Mouse (Mus musculus) hindlimb bud, embryonic 11.5 days (tissue): ENCODE measurements at regions not wholly inside any gene's neighbourhood (a gene's known extent, or its start where the extent isn't known, plus 50 kb on each side); places are given as distances from the start of the nearest gene placed in this dataset.

Experiments used
- DNase-seq: peaks from one replicate; pipeline ENCODE4 v3.0.0-alpha.2; 2012; ENCODE audit warnings: low read depth, low spot score; ENCODE audit errors: extremely low spot score

- DNase-seq, result no peak
These were observed 185.2 kb upstream of the Jag1 start for GRCm38 (mm10) chr2:137301474-137302267.

GRCm38 (mm10) chr2:137289231-137289630 lies 172.8 kb upstream of the Jag1 start:
- DNase-seq, result no peak

GRCm38 (mm10) chr2:137271575-137272180 lies 155.2 kb upstream of the Jag1 start:
- no peak for DNase-seq

- DNase-seq, result no peak
These were observed 146.5 kb upstream of the Jag1 start for GRCm38 (mm10) chr2:137262911-137263310.

- no peak for DNase-seq
These were observed 141.5 kb upstream of the Jag1 start for GRCm38 (mm10) chr2:137257847-137258515.

GRCm38 (mm10) chr2:137247931-137248330 lies 131.5 kb upstream of the Jag1 start:
- DNase-seq, result peak; percentile 85

GRCm38 (mm10) chr2:137244370-137244769 lies 127.9 kb upstream of the Jag1 start:
- no peak for DNase-seq

- DNase-seq, result no peak
These were observed 127.5 kb upstream of the Jag1 start for GRCm38 (mm10) chr2:137243914-137244313.

- no peak for DNase-seq
These were observed 120.5 kb upstream of the Jag1 start for GRCm38 (mm10) chr2:137236961-137237360.

GRCm38 (mm10) chr2:137233936-137234335 lies 117.5 kb upstream of the Jag1 start:
- no peak for DNase-seq

- no peak for DNase-seq
These were observed 114.7 kb upstream of the Jag1 start for GRCm38 (mm10) chr2:137231161-137231560.

GRCm38 (mm10) chr2:137229422-137230069 lies 113.1 kb upstream of the Jag1 start:
- no peak for DNase-seq

GRCm38 (mm10) chr2:137227495-137227894 lies 111.1 kb upstream of the Jag1 start:
- DNase-seq, result no peak

GRCm38 (mm10) chr2:137224702-137225552 lies 108.5 kb upstream of the Jag1 start:
- no peak for DNase-seq

GRCm38 (mm10) chr2:137215697-137216096 lies 99.3 kb upstream of the Jag1 start:
- no peak for DNase-seq

- no peak for DNase-seq
These were observed 91.4 kb upstream of the Jag1 start for GRCm38 (mm10) chr2:137207846-137208245.

GRCm38 (mm10) chr2:137204274-137204850 lies 87.9 kb upstream of the Jag1 start:
- DNase-seq, result no peak

- DNase-seq, result no peak
These were observed 83.7 kb upstream of the Jag1 start for GRCm38 (mm10) chr2:137200101-137200500.

GRCm38 (mm10) chr2:137192183-137192582 lies 75.7 kb upstream of the Jag1 start:
- DNase-seq, result no peak

GRCm38 (mm10) chr2:137169176-137169575 lies 52.7 kb upstream of the Jag1 start:
- no peak for DNase-seq
